Mouse (Mus musculus) neural tube, embryonic 15.5 days (tissue): ENCODE measurements around the gene Samd10. TPM values are rescaled to one million over a fixed set of nuclear protein-coding genes. Genes with fewer than 3 reads are reported as not detected.

ENCODE experiments used
- ATAC-seq: fragments of 200-750 bp; cut with Nextera tagmentation; 2 replicates; pipeline ENCODE4 v1.8.0; 2017; ENCODE audit warnings: mild to moderate bottlenecking, moderate TSS enrichment, moderate library complexity; ENCODE audit not compliant: low FRiP score
- H3K27ac ChIP-seq: fragments of 300-500 bp; sonication (generic); replicated peaks from 2 replicates; pipeline ENCODE4 v1.5.1; 2015; ENCODE audit warnings: mild to moderate bottlenecking, inconsistent platforms
- H3K27me3 ChIP-seq: fragments of 300-500 bp; sonication (generic); replicated peaks from 2 replicates; pipeline ENCODE4 v1.6.1; 2015; ENCODE audit warnings: inconsistent platforms
- H3K36me3 ChIP-seq: fragments of 300-500 bp; sonication (generic); 2 replicates; pipeline ENCODE4 v1.6.1; 2015; ENCODE audit warnings: inconsistent platforms
- H3K4me1 ChIP-seq: fragments of 300-500 bp; sonication (generic); 2 replicates; pipeline ENCODE4 v1.6.1; 2015; ENCODE audit warnings: inconsistent platforms
- H3K4me2 ChIP-seq: fragments of 300-500 bp; sonication (generic); 2 replicates; pipeline ENCODE4 v1.6.1; 2015; ENCODE audit warnings: inconsistent platforms, mild to moderate bottlenecking, moderate library complexity
- H3K4me3 ChIP-seq: fragments of 300-500 bp; sonication (generic); replicated peaks from 2 replicates; pipeline ENCODE4 v1.5.1; 2015; ENCODE audit warnings: mild to moderate bottlenecking, inconsistent platforms
- H3K9ac ChIP-seq: fragments of 300-500 bp; sonication (generic); replicated peaks from 2 replicates; pipeline ENCODE4 v1.6.1; 2015; ENCODE audit warnings: mild to moderate bottlenecking, inconsistent platforms
- H3K9me3 ChIP-seq: fragments of 300-500 bp; sonication (generic); replicated peaks from 2 replicates; pipeline ENCODE4 v1.6.1; 2016; ENCODE audit warnings: inconsistent platforms
- WGBS: fragments of 180-500 bp; shearing (Covaris S2); methylation state at CpG from one replicate; pipeline ENCODE4 v1.1.7; 2015; ENCODE audit warnings: mixed read lengths; 5-methylcytosine and 5-hydroxymethylcytosine counted together
- polyA plus RNA-seq: library from polyadenylated mRNA; unstranded; fragments of >200 nt; fragmentation: Nextera tagmentation; extraction: Ambion mirVana; gene quantifications from 2 replicates; pipeline ENCODE4 v1.2.1, GENCODE M21; 2015

The Samd10 gene
- polyA plus RNA-seq, 1 experiment from 2014 or later = 191 TPM

- no peak for ATAC-seq
- Histone ChIP-seq H3K4me2 (no peak overlapping the region), H3K4me1 (peaks cover 5% of the 10 kb centered on the region), H3K9me3 (no peaks in the 10 kb centered on the region), H3K36me3 (peaks cover 9% of the 10 kb centered on the region; the same call in 1 of the 2 replicates), H3K9ac (no peak overlapping the region), H3K4me3 (no peak overlapping the region), H3K27me3 (no peaks in the 10 kb centered on the region), H3K27ac (no peak overlapping the region)
- 91% methylated on average over 11 of the region's 11 CpGs for WGBS
These were observed 26.9 kb downstream of the Samd10 start for GRCm38 (mm10) chr2:181571941-181572670.

GRCm38 (mm10) chr2:181570921-181571595 is 28.0 kb downstream of the Samd10 start:
- H3K4me1 ChIP-seq = no peaks in the 10 kb centered on the region
- no peak for ATAC-seq
- 79% methylated on average over 6 of the region's 6 CpGs for WGBS
- no peak overlapping the region for H3K4me2 ChIP-seq
- H3K36me3 ChIP-seq = peaks cover 9% of the 10 kb centered on the region; the same call in 1 of the 2 replicates
- H3K4me3 ChIP-seq = no peak overlapping the region
- no peak overlapping the region for H3K27ac ChIP-seq
- no peaks in the 10 kb centered on the region for H3K9me3 ChIP-seq
- H3K27me3 ChIP-seq = no peaks in the 10 kb centered on the region
- H3K9ac ChIP-seq = no peak overlapping the region

- Histone ChIP-seq H3K27me3 (no peaks in the 10 kb centered on the region), H3K27ac (no peak overlapping the region), H3K9ac (no peak overlapping the region), H3K36me3 (peaks cover 9% of the 10 kb centered on the region; the same call in 1 of the 2 replicates), H3K4me1 (no peaks in the 10 kb centered on the region), H3K4me3 (no peak overlapping the region), H3K4me2 (no peak overlapping the region), H3K9me3 (no peaks in the 10 kb centered on the region)
- no peak for ATAC-seq
- 89% methylated on average over 8 of the region's 8 CpGs for WGBS
These were observed 28.6 kb downstream of the Samd10 start for GRCm38 (mm10) chr2:181570375-181570774.

GRCm38 (mm10) chr2:181569856-181570255 is 29.2 kb downstream of the Samd10 start:
- H3K36me3 ChIP-seq = peaks cover 9% of the 10 kb centered on the region; the same call in 1 of the 2 replicates
- WGBS = 90% methylated on average over 10 of the region's 10 CpGs
- H3K27ac ChIP-seq = no peak overlapping the region
- H3K4me2 ChIP-seq = no peak overlapping the region
- H3K9ac ChIP-seq = no peak overlapping the region
- H3K9me3 ChIP-seq = no peaks in the 10 kb centered on the region
- H3K4me3 ChIP-seq = no peak overlapping the region
- no peaks in the 10 kb centered on the region for H3K4me1 ChIP-seq
- no peak for ATAC-seq
- H3K27me3 ChIP-seq = no peaks in the 10 kb centered on the region

- no peak overlapping the region for H3K4me2 ChIP-seq
- no peaks in the 10 kb centered on the region for H3K4me1 ChIP-seq
- no peak overlapping the region for H3K9ac ChIP-seq
- no peak overlapping the region for H3K4me3 ChIP-seq
- H3K9me3 ChIP-seq = no peaks in the 10 kb centered on the region
- ATAC-seq = no peak
- no peaks in the 10 kb centered on the region for H3K27me3 ChIP-seq
- WGBS = 83% methylated on average over 7 of the region's 7 CpGs
- H3K36me3 ChIP-seq = 0 out of 2 replicates have a peak, but pooled peaks cover 7% of the 10 kb centered on the region
- no peak overlapping the region for H3K27ac ChIP-seq
These were observed 30.6 kb downstream of the Samd10 start for GRCm38 (mm10) chr2:181568272-181569008.

- H3K9me3 ChIP-seq = no peaks in the 10 kb centered on the region
- H3K4me1 ChIP-seq = no peaks in the 10 kb centered on the region
- ATAC-seq = no peak
- WGBS = 84% methylated on average over 3 of the region's 3 CpGs
- no peak overlapping the region for H3K27ac ChIP-seq
- H3K9ac ChIP-seq = no peak overlapping the region
- 0 out of 2 replicates have a peak, but pooled peaks cover 4% of the 10 kb centered on the region for H3K36me3 ChIP-seq
- no peak overlapping the region for H3K4me3 ChIP-seq
- no peak overlapping the region for H3K4me2 ChIP-seq
- no peaks in the 10 kb centered on the region for H3K27me3 ChIP-seq
These were observed 31.7 kb downstream of the Samd10 start for GRCm38 (mm10) chr2:181567338-181567737.

GRCm38 (mm10) chr2:181553772-181554171 is 45.2 kb downstream of the Samd10 start:
- Histone ChIP-seq H3K4me1 (no peaks in the 10 kb centered on the region), H3K27me3 (no peaks in the 10 kb centered on the region), H3K36me3 (peaks cover 52% of the 10 kb centered on the region), H3K27ac (no peak overlapping the region), H3K4me2 (no peak overlapping the region), H3K9me3 (no peaks in the 10 kb centered on the region), H3K4me3 (no peak overlapping the region), H3K9ac (no peak overlapping the region)
- no peak for ATAC-seq

GRCm38 (mm10) chr2:181550233-181550632 is 48.8 kb downstream of the Samd10 start:
- H3K9ac ChIP-seq = no peak overlapping the region
- no peak overlapping the region for H3K27ac ChIP-seq
- no peaks in the 10 kb centered on the region for H3K9me3 ChIP-seq
- ATAC-seq = no peak
- no peak overlapping the region for H3K4me3 ChIP-seq
- H3K36me3 ChIP-seq = peaks cover 71% of the 10 kb centered on the region
- no peaks in the 10 kb centered on the region for H3K27me3 ChIP-seq
- no peaks in the 10 kb centered on the region for H3K4me1 ChIP-seq
- no peak overlapping the region for H3K4me2 ChIP-seq
- 97% methylated on average over 2 of the region's 2 CpGs for WGBS

- no peaks in the 10 kb centered on the region for H3K4me1 ChIP-seq
- no peak overlapping the region for H3K27ac ChIP-seq
- no peak overlapping the region for H3K4me2 ChIP-seq
- H3K27me3 ChIP-seq = no peaks in the 10 kb centered on the region
- H3K9me3 ChIP-seq = no peaks in the 10 kb centered on the region
- WGBS = 92% methylated on average over 5 of the region's 5 CpGs
- no peak for ATAC-seq
- H3K4me3 ChIP-seq = no peak overlapping the region
- H3K9ac ChIP-seq = no peak overlapping the region
- H3K36me3 ChIP-seq = peaks cover 63% of the 10 kb centered on the region
These were observed 50.3 kb downstream of the Samd10 start for GRCm38 (mm10) chr2:181548682-181549081.

- no peak overlapping the region for H3K27ac ChIP-seq
- no peaks in the 10 kb centered on the region for H3K27me3 ChIP-seq
- H3K4me1 ChIP-seq = no peaks in the 10 kb centered on the region
- peaks cover 63% of the 10 kb centered on the region for H3K36me3 ChIP-seq
- H3K4me2 ChIP-seq = no peak overlapping the region
- H3K9me3 ChIP-seq = no peaks in the 10 kb centered on the region
- H3K4me3 ChIP-seq = no peak overlapping the region
- H3K9ac ChIP-seq = no peak overlapping the region
- WGBS = 88% methylated on average over 1 of the region's 1 CpGs
- ATAC-seq = no peak
These were observed 50.8 kb downstream of the Samd10 start for GRCm38 (mm10) chr2:181548227-181548626.

- WGBS = 97% methylated on average over 7 of the region's 7 CpGs
- no peak overlapping the region for H3K27ac ChIP-seq
- ATAC-seq = no peak
- no peak overlapping the region for H3K9ac ChIP-seq
- H3K4me1 ChIP-seq = no peaks in the 10 kb centered on the region
- H3K4me3 ChIP-seq = no peak overlapping the region
- H3K9me3 ChIP-seq = no peaks in the 10 kb centered on the region
- no peak overlapping the region for H3K4me2 ChIP-seq
- no peaks in the 10 kb centered on the region for H3K27me3 ChIP-seq
- peaks cover 42% of the 10 kb centered on the region for H3K36me3 ChIP-seq
These were observed 52.9 kb downstream of the Samd10 start for GRCm38 (mm10) chr2:181546142-181546541.
